Mouse (Mus musculus) midbrain, postnatal 0 days (tissue): ENCODE data around the gene Tescl. TPM values are rescaled to one million over a fixed set of nuclear protein-coding genes. Genes with fewer than 3 reads are reported as not detected.
A peak's percentile ranks its signal among the peaks of the same experiment; 100 is the strongest.

ENCODE experiments used
- ATAC-seq: fragments of 200-750 bp; cut with Nextera tagmentation; 2 replicates; pipeline ENCODE4 v1.8.0; 2017; ENCODE audit warnings: moderate number of reproducible peaks, mild to moderate bottlenecking, moderate TSS enrichment, moderate library complexity; ENCODE audit not compliant: low FRiP score
- DNase-seq: peaks from one replicate; pipeline ENCODE4 v3.0.0-alpha.2; 2015; ENCODE audit warnings: low spot score
- H3K27ac ChIP-seq: fragments of 300-500 bp; sonication (generic); 2 replicates; pipeline ENCODE4 v1.5.1; 2014; ENCODE audit warnings: low read depth, mild to moderate bottlenecking, low read length, mixed read lengths
- H3K27me3 ChIP-seq: fragments of 300-500 bp; sonication (generic); 2 replicates; pipeline ENCODE4 v1.6.1; 2014; ENCODE audit warnings: low read length, control low read depth, mixed read lengths; ENCODE audit not compliant: insufficient read depth
- H3K36me3 ChIP-seq: fragments of 300-500 bp; sonication (generic); 2 replicates; pipeline ENCODE4 v1.6.1; 2014; ENCODE audit warnings: low read length, control low read depth, mixed read lengths; ENCODE audit not compliant: insufficient read depth
- H3K4me1 ChIP-seq: fragments of 300-500 bp; sonication (generic); 2 replicates; pipeline ENCODE4 v1.6.1; 2014; ENCODE audit warnings: mild to moderate bottlenecking, control low read depth, antibody characterized with exemption, low read length, mixed read lengths; ENCODE audit not compliant: insufficient read depth
- H3K4me2 ChIP-seq: fragments of 300-500 bp; sonication (generic); 2 replicates; pipeline ENCODE4 v1.6.1; 2014; ENCODE audit warnings: low read depth, mild to moderate bottlenecking, low read length, mixed read lengths; ENCODE audit not compliant: poor library complexity, severe bottlenecking
- H3K4me3 ChIP-seq: fragments of 300-500 bp; sonication (generic); 2 replicates; pipeline ENCODE4 v1.5.1; 2014; ENCODE audit warnings: low read depth, mild to moderate bottlenecking, low read length, moderate library complexity
- H3K9ac ChIP-seq: fragments of 300-500 bp; sonication (generic); replicated peaks from 2 replicates; pipeline ENCODE4 v1.6.1; 2014; ENCODE audit warnings: mild to moderate bottlenecking, low read length, moderate library complexity, mixed read lengths; ENCODE audit not compliant: poor library complexity, severe bottlenecking
- H3K9me3 ChIP-seq: fragments of 300-500 bp; sonication (generic); 2 replicates; pipeline ENCODE4 v1.6.1; 2016; ENCODE audit warnings: low read length, control low read depth
- CTCF ChIP-seq: IDR thresholded peaks from 2 replicates; pipeline ENCODE4 v1.5.1; 2016; ENCODE audit warnings: antibody characterized with exemption, mild to moderate bottlenecking
- WGBS: fragments of 180-500 bp; shearing (Covaris S2); extraction: QIAGEN DNeasy Blood & Tissue Kit; methylation state at CpG from one replicate; pipeline ENCODE4 v1.1.7; 2014; 5-methylcytosine and 5-hydroxymethylcytosine counted together
- polyA plus RNA-seq: library from polyadenylated mRNA; unstranded; fragments of >200 nt; fragmentation: Nextera tagmentation; extraction: Ambion mirVana; gene quantifications from 2 replicates; pipeline ENCODE4 v1.2.1, GENCODE M21; 2015
- total RNA-seq: library from RNA; depleted of rRNA; stranded (reverse); fragments of >200 nt; gene quantifications from 2 replicates; pipeline ENCODE4 v1.2.3, GENCODE M21; 2014

Tescl gene
- total and polyA plus RNA-seq, 2 experiments from 2014 or later: 0.19 TPM; not detected in 1

GRCm38 (mm10) chr7:24335699-24336309 lies 2.1 kb upstream of the Tescl start:
- no peaks in the 10 kb centered on the region for H3K9me3 ChIP-seq
- no peak overlapping the region for H3K9ac ChIP-seq
- TF ChIP-seq CTCF: peak; percentile 86
- no peak overlapping the region for H3K27ac ChIP-seq
- H3K4me3 ChIP-seq: no peak overlapping the region
- no peaks in the 10 kb centered on the region for H3K36me3 ChIP-seq
- H3K4me1 ChIP-seq: no peaks in the 10 kb centered on the region
- WGBS: 11% methylated on average over 5 of the region's 5 CpGs
- ATAC-seq (0 out of 2 replicates have a peak, but pooled peaks have one; percentile 5), DNase-seq (peak; percentile 89)
- 0 out of 2 replicates have a peak, but pooled peaks cover 4% of the 10 kb centered on the region for H3K27me3 ChIP-seq
- no peak overlapping the region for H3K4me2 ChIP-seq

- no peak for DNase-seq
- WGBS: 92% methylated on average over 14 of the region's 14 CpGs
- Histone ChIP-seq H3K4me2 (no peak overlapping the region), H3K9me3 (no peaks in the 10 kb centered on the region), H3K27me3 (no peaks in the 10 kb centered on the region), H3K4me3 (no peak overlapping the region), H3K4me1 (no peaks in the 10 kb centered on the region), H3K27ac (no peak overlapping the region), H3K36me3 (no peaks in the 10 kb centered on the region), H3K9ac (no peak overlapping the region)
- no peak for TF ChIP-seq CTCF
- no peak for ATAC-seq
Observed at GRCm38 (mm10) chr7:24327281-24327975, 6.3 kb downstream of the Tescl start.

GRCm38 (mm10) chr7:24326273-24327135 lies 7.2 kb downstream of the Tescl start:
- Histone ChIP-seq H3K4me3 (peak overlapping the region; percentile 26), H3K9me3 (no peaks in the 10 kb centered on the region), H3K36me3 (no peaks in the 10 kb centered on the region), H3K9ac (no peak overlapping the region), H3K4me2 (peak overlapping the region; percentile 52), H3K27ac (no peak overlapping the region), H3K27me3 (no peaks in the 10 kb centered on the region), H3K4me1 (no peaks in the 10 kb centered on the region)
- DNase-seq: peak; percentile 36
- WGBS: 31% methylated on average over 20 of the region's 20 CpGs
- no peak for TF ChIP-seq CTCF
- ATAC-seq: peak; percentile 69

DNA sequence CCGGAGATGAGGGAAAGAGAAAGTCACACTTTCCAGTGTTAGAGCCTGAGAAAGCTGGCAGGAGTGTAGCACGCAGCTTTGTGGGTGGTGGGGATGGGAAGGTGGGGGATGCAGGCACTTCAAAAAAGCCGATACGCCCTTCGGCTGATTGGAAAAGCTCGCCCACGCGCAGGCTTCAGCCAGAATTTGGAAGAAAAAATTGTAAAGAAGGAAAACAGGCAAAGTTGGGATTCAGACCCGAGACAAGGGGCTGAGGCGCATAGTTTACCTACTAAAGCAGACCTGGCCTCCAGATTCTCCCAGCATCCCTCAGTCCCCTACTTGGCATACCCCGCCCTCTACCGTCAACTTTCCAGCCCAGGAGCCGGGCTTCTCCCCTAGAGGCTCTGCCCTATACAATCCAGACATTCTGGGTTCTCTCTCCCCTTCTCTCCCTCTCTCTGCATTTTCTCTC lies 8.0 kb downstream of the Tescl start:
- Histone ChIP-seq H3K36me3 (no peaks in the 10 kb centered on the region), H3K4me3 (peak overlapping the region; percentile 26), H3K4me2 (peak overlapping the region; percentile 52), H3K27ac (0 out of 2 replicates have a peak overlapping the region, but pooled peaks have one; percentile 18), H3K27me3 (no peaks in the 10 kb centered on the region), H3K9me3 (no peaks in the 10 kb centered on the region), H3K9ac (no peak overlapping the region), H3K4me1 (no peaks in the 10 kb centered on the region)
- WGBS: 3% methylated on average over 13 of the region's 13 CpGs
- no peak for TF ChIP-seq CTCF
- ATAC-seq (no peak), DNase-seq (peak; percentile 14)

DNA sequence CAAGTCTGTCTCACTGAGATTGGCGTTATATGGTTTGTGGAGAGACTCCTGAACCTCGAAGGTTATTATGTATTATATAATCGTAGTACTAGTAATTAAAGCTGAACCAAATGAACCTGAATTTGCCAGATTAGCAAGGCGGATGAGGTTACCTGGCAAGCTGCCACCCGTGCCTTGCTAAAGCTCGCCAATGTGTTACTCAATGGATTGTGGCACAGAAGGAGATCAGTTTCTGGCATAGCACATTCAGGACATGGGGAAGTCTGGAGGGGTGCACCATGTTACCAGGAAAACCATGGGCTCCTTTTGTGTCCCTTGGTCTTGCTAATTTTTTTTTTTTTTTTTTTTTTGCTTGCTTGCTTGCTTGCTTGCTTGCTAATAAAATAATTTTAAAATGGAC lies 8.5 kb downstream of the Tescl start:
- H3K27me3 ChIP-seq: no peaks in the 10 kb centered on the region
- TF ChIP-seq CTCF: no peak
- peak; percentile 21 for DNase-seq
- no peaks in the 10 kb centered on the region for H3K4me1 ChIP-seq
- H3K9ac ChIP-seq: no peak overlapping the region
- H3K27ac ChIP-seq: no peak overlapping the region
- WGBS: 70% methylated on average over 6 of the region's 6 CpGs
- no peaks in the 10 kb centered on the region for H3K9me3 ChIP-seq
- peak overlapping the region; percentile 26; the same call in 1 of the 2 replicates for H3K4me3 ChIP-seq
- ATAC-seq: no peak
- H3K36me3 ChIP-seq: no peaks in the 10 kb centered on the region
- no peak overlapping the region for H3K4me2 ChIP-seq
